Mouse (Mus musculus) embryonic facial prominence, embryonic 13.5 days (tissue): Measurements from ENCODE around the gene Vmn2r85. TPM values are rescaled to one million over a fixed set of nuclear protein-coding genes. Genes with fewer than 3 reads are reported as not detected.
"Not testable (repeated sequence)": the region's sequence is repeated elsewhere in the genome, so short reads cannot be mapped to it uniquely, and the experiment has no call there.

Experiments used
- ATAC-seq: fragments of 200-750 bp; cut with Nextera tagmentation; 2 replicates; pipeline ENCODE4 v1.8.0; 2017; ENCODE audit warnings: low read depth; ENCODE audit not compliant: insufficient number of reproducible peaks, insufficient read depth, low FRiP score, low TSS enrichment
- H3K27ac ChIP-seq: fragments of 300-500 bp; sonication (generic); 2 replicates; pipeline ENCODE4 v1.5.1; 2015; ENCODE audit warnings: moderate library complexity, mild to moderate bottlenecking, inconsistent platforms
- H3K27me3 ChIP-seq: fragments of 300-500 bp; sonication (generic); 2 replicates; pipeline ENCODE4 v1.6.1; 2015; ENCODE audit warnings: mild to moderate bottlenecking, inconsistent platforms
- H3K36me3 ChIP-seq: fragments of 300-500 bp; sonication (generic); 2 replicates; pipeline ENCODE4 v1.6.1; 2015; ENCODE audit warnings: mild to moderate bottlenecking, inconsistent platforms
- H3K4me1 ChIP-seq: fragments of 300-500 bp; sonication (generic); 2 replicates; pipeline ENCODE4 v1.6.1; 2015; ENCODE audit warnings: inconsistent platforms
- H3K4me2 ChIP-seq: fragments of 300-500 bp; sonication (generic); 2 replicates; pipeline ENCODE4 v1.6.1; 2015; ENCODE audit warnings: moderate library complexity, mild to moderate bottlenecking, inconsistent platforms
- H3K4me3 ChIP-seq: fragments of 300-500 bp; sonication (generic); 2 replicates; pipeline ENCODE4 v1.5.1; 2015; ENCODE audit warnings: mild to moderate bottlenecking, inconsistent platforms
- H3K9ac ChIP-seq: fragments of 300-500 bp; sonication (generic); 2 replicates; pipeline ENCODE4 v1.6.1; 2015; ENCODE audit warnings: mild to moderate bottlenecking, inconsistent platforms
- H3K9me3 ChIP-seq: fragments of 300-500 bp; sonication (generic); 2 replicates; pipeline ENCODE4 v1.6.1; 2016; ENCODE audit warnings: inconsistent platforms
- WGBS: fragments of 180-500 bp; shearing (Covaris S2); methylation state at CpG from one replicate; pipeline ENCODE4 v1.1.7; 2015; ENCODE audit warnings: mixed read lengths; 5-methylcytosine and 5-hydroxymethylcytosine counted together
- polyA plus RNA-seq: library from polyadenylated mRNA; unstranded; fragments of >200 nt; fragmentation: Nextera tagmentation; extraction: Ambion mirVana; gene quantifications from 2 replicates; pipeline ENCODE4 v1.2.1, GENCODE M21; 2015

Gene Vmn2r85
- not detected in 2 replicates for polyA plus RNA-seq

DNA sequence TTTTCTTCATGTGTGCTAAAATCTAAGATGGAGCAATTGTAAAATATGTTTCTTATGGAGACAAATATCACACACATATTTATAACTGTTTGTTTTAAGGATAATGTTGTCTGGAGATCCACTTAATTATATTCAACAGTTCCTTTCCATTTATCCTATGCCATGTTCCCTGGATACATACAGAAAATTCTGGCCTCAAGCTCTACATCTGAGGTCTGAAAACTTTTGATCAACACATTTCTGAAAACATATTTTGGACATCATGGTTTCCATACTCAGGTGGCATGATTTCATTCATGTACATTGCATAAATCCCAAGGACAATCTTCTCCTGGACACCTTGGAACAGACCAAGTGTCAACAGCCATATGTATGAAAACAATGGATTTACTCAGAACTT is at the start of gene Vmn2r85:
Vmn2r85 (minus strand) TSS at position 101 of the 400 bp plus-strand sequence.
- H3K9ac ChIP-seq, ATAC-seq, H3K4me1 ChIP-seq, H3K36me3 ChIP-seq, H3K27me3 ChIP-seq, H3K27ac ChIP-seq, H3K4me2 ChIP-seq, H3K9me3 ChIP-seq, H3K4me3 ChIP-seq: not testable (repeated sequence)

DNA sequence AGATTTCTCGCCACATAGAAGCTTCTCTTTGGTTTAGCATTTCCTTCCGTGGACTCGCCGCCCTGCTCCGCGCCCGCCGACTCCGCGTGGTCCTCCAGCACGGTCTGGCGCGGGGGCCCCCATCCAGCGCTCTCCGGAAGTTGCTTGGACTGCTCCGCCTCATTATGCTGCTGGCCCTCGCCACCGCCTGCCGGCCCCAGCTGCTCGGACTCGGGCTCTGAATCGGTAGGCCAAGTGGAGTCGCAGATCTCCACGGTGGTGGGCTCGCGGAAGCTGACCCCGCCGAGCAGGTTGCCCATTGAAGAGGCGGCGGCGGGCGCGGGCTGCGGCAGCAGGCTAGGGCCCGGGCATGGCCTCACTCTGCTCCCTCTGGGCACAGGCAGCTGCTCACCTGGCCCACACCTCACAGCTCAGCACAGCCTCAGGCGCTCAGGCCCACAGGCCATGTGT is 40.8 kb upstream of the Vmn2r85 start:
- WGBS, result 6% methylated on average over 36 of the region's 36 CpGs
- H3K9me3 ChIP-seq, result no peaks in the 10 kb centered on the region
- H3K4me2 ChIP-seq, result peak overlapping the region; percentile 90
- H3K27ac ChIP-seq, result no peak overlapping the region
- H3K4me3 ChIP-seq, result peak overlapping the region; percentile 56
- no peaks in the 10 kb centered on the region for H3K27me3 ChIP-seq
- peak overlapping the region; percentile 71 for H3K9ac ChIP-seq
- ATAC-seq, result peak; percentile 84
- no peaks in the 10 kb centered on the region for H3K36me3 ChIP-seq
- no peaks in the 10 kb centered on the region for H3K4me1 ChIP-seq

DNA sequence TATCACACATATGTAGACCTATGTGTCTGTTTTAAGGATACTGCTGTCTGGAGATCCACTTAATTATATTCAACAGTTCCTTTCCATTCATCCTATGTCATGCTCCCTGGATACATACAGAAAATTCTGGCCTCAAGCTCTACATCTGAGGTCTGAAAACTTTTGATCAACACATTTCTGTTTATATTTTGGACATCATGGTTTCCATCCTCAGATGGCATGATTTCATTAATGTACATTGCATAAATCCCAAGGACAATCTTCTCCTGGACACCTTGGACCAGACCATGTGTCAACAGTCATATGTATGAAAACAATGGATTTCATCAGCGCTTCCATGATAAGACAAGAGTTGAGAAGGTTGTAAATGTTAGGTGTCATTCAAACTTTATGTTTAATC is 26.4 kb upstream of the Vmn2r85 start, which contains the start of gene Vmn2r86:
Vmn2r86 (minus strand) TSS at position 101 of the 400 bp plus-strand sequence.
- not testable (repeated sequence) for H3K9ac ChIP-seq, H3K36me3 ChIP-seq, ATAC-seq, H3K9me3 ChIP-seq, H3K4me2 ChIP-seq, H3K4me3 ChIP-seq, H3K4me1 ChIP-seq, H3K27me3 ChIP-seq, H3K27ac ChIP-seq
- 83% methylated on average over 1 of the region's 1 CpGs for WGBS

DNA sequence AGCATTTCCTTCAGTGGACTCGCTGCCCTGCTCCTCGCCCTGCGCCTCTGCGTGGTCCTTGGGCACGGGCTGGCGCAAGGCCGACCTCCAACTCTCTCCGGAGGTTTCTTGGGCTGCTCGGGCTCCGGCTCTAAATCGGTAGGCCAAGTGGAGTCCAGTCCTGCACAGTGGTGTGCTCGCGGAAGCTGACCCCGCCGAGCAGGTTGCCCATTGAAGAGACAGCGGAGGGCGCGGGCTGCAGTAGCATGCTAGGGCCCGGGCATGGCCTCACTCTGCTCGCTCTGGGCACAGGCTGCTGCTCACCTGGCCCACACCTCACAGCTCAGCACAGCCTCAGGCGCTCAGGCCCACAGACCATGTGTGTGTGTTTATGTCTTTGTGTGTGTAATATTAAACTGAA is 15.3 kb upstream of the Vmn2r85 start:
- no peak overlapping the region for H3K27ac ChIP-seq
- no peak overlapping the region for H3K9ac ChIP-seq
- no peaks in the 10 kb centered on the region for H3K27me3 ChIP-seq
- H3K9me3 ChIP-seq, result no peaks in the 10 kb centered on the region
- H3K4me3 ChIP-seq, result no peak overlapping the region
- no peaks in the 10 kb centered on the region for H3K36me3 ChIP-seq
- 90% methylated on average over 21 of the region's 21 CpGs for WGBS
- H3K4me2 ChIP-seq, result no peak overlapping the region
- H3K4me1 ChIP-seq, result no peaks in the 10 kb centered on the region
- peak; percentile 37; the same call in 1 of the 2 replicates for ATAC-seq

DNA sequence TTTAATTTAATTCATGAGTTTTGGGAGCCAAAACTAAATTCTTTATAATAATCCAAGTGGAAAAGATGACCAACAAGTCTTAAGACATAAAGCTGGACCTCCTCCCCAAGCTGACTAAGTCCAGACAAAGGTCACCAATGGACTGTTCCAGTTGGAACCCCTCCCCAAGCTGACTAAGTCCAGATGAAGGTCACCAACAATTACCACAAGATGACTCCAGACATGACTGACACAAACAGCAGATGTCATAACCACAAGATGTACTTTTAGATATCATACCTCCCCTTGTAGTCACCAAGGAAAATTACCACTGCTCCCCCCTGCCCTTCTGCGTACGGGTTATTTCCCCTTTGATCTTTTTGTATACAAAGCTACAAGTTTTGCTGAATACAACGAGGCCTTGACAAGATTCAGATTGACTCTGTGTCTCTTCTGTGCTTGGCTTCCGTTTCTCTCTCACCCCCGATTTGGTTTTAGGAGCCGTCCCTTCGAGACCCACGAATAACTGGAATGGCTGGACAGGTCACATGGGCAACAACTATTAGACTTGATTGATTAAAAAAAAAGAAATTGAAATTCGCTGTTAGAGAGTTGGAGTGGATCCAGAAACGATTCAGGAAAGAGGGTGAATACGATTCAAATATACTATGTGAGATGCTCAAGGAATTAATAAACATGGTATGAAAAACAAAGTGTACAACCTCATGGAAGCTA is 4.8 kb upstream of the Vmn2r85 start:
- not testable (repeated sequence) for ATAC-seq

DNA sequence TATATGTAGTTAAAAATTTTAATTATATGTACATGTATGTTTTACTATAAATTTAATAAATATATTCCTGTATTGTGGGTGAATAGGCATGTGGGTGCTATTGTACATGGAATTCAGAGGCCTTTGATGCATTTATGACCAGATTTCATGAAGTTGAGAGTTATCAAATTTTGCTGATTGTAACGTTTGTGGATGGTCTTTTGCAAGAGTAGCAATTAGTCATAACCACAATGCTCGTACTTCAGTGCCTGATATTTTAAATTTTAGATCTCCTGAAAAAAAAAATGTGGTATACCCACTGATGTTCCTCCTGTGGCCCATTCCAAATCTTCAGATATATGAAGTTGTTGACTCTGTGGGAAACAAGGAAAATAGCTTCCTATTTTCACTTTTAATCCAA is 7.1 kb downstream of the Vmn2r85 start:
- 61% methylated on average over 2 of the region's 2 CpGs for WGBS
- H3K27ac ChIP-seq, H3K27me3 ChIP-seq, H3K9me3 ChIP-seq, H3K4me3 ChIP-seq, H3K36me3 ChIP-seq, ATAC-seq, H3K9ac ChIP-seq, H3K4me1 ChIP-seq, H3K4me2 ChIP-seq: not testable (repeated sequence)

More for the DNA sequence above, 4.8 kb upstream of the Vmn2r85 start:
- H3K27ac ChIP-seq, H3K4me2 ChIP-seq, H3K27me3 ChIP-seq, H3K9ac ChIP-seq, H3K4me3 ChIP-seq, H3K9me3 ChIP-seq, H3K4me1 ChIP-seq, H3K36me3 ChIP-seq: not testable (repeated sequence)
- WGBS, result 82% methylated on average over 11 of the region's 11 CpGs

DNA sequence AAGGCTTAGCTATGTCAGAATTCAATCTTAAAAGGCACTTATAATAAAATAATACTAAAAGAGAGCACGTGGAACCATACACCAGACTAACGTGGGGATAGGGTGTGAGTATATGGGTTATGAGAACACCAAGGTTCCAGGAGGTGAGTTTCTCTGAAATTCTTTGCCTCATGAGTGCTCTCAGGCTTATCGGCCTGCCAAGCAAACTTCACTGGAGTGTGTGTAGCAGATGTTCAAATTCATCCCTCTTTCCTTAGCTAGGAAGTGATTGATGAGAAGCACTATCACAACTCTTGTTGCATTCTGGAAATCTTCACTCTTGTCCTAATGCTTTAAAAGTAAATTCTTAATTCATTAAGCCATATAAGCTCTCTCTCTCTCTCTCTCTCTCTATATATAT is 9.1 kb downstream of the Vmn2r85 start:
- Histone ChIP-seq H3K9ac (no peak overlapping the region), H3K27me3 (no peaks in the 10 kb centered on the region), H3K36me3 (no peaks in the 10 kb centered on the region), H3K4me2 (no peak overlapping the region), H3K4me1 (no peaks in the 10 kb centered on the region), H3K4me3 (no peak overlapping the region), H3K27ac (no peak overlapping the region), H3K9me3 (no peaks in the 10 kb centered on the region)
- WGBS, result 76% methylated on average over 3 of the region's 3 CpGs
- ATAC-seq, result no peak

DNA sequence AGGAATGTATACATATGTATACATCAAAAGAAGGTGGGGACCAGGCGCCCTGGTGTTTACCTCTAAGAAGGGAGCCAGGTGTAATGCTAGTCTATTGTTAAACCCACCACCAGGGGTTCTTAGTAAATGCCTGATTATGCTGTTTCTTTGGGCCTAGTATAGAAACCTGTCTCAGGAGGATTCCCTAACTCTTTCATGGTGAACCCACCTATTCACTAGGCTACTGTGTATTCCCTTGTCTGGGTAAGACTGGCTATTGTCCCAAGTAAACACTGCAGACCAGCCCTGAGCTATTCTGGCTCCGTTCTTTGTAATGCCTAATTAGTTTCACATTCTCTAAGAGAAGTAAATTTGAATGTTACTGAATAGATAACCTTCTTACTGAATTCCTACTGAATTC is 9.5 kb downstream of the Vmn2r85 start:
- not testable (repeated sequence) for H3K27ac ChIP-seq, H3K9me3 ChIP-seq, H3K36me3 ChIP-seq, ATAC-seq, H3K4me3 ChIP-seq, H3K4me1 ChIP-seq, H3K9ac ChIP-seq, H3K27me3 ChIP-seq, H3K4me2 ChIP-seq
- 55% methylated on average over 2 of the region's 2 CpGs for WGBS

DNA sequence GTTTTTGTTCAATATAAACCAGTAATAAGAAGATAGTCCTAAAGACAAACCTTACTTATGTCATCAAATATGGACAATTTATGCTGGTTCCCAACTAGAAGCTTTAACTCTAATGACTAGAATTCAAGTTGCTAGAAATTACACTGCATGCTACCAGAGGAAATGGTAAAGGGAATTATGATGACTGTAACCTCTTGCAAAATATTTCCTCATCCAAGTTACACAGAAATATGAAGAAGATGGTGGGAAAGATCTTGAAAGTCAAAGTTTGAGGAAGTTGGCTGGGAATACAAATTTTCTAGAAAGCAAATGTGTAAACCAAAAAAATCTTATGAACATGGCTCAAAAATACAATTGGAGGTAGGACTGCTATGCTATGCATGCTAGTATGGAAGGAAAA is 13.2 kb downstream of the Vmn2r85 start:
- not testable (repeated sequence) for H3K27me3 ChIP-seq, H3K4me2 ChIP-seq, H3K36me3 ChIP-seq, H3K27ac ChIP-seq, H3K9ac ChIP-seq, H3K9me3 ChIP-seq, H3K4me3 ChIP-seq, H3K4me1 ChIP-seq, ATAC-seq

DNA sequence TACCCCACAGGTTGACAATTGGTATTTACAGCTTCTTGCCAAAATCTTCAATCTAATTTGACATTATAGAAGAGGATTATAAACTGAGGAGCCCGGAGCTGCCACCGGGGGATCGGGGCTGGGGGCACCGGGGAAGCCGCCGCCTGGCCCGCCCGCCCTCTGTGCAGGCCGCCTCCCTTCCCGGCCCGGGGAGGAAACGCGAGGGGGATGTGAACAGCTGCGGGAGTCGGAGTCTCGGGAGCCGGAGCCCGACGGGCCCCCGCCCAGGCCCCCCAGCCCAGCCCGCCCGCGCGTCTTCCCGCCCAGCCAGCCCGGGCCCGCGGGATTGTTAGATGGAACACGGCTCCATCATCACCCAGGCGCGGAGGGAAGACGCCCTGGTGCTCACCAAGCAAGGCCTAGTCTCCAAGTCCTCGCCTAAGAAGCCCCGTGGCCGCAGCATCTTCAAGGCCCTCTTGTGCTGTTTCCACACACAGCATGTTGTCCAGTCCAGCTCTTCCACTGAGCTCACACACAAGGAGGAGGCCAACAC is 17.3 kb downstream of the Vmn2r85 start:
- not testable (repeated sequence) for ATAC-seq, H3K36me3 ChIP-seq
- 79% methylated on average over 35 of the region's 35 CpGs for WGBS

DNA sequence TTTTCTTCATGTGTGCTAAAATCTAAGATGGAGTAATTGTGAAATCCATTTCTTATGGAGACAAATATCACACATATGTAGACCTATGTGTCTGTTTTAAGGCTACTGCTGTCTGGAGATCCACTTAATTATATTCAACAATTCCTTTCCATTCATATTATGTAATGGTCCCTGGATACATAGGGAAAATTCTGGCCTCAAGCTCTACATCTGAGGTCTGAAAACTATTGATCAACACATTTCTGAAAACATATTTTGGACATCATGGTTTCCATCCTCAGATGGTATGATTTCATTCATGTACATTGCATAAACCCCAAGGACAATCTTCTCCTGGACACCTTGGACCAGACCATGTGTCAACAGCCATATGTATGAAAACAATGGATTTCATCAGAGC is 35.3 kb downstream of the Vmn2r85 start, which contains the start of gene Vmn2r84:
Vmn2r84 (minus strand) TSS at position 101 of the 400 bp plus-strand sequence.
- H3K27ac ChIP-seq, result no peak within 1 kb of the TSS
- no peaks in the 10 kb centered on the region for H3K36me3 ChIP-seq
- no peaks in the 10 kb centered on the region for H3K4me1 ChIP-seq
- H3K9ac ChIP-seq, result no peak within 1 kb of the TSS
- H3K4me3 ChIP-seq, result no peak within 1 kb of the TSS
- H3K27me3 ChIP-seq, result no peaks in the 10 kb centered on the region
- ATAC-seq, result no peak
- no peak within 1 kb of the TSS for H3K4me2 ChIP-seq
- no peaks in the 10 kb centered on the region for H3K9me3 ChIP-seq

More for the DNA sequence above, 17.3 kb downstream of the Vmn2r85 start:
- H3K9me3 ChIP-seq, H3K9ac ChIP-seq, H3K27ac ChIP-seq, H3K27me3 ChIP-seq, H3K4me3 ChIP-seq, H3K4me1 ChIP-seq, H3K4me2 ChIP-seq: not testable (repeated sequence)

DNA sequence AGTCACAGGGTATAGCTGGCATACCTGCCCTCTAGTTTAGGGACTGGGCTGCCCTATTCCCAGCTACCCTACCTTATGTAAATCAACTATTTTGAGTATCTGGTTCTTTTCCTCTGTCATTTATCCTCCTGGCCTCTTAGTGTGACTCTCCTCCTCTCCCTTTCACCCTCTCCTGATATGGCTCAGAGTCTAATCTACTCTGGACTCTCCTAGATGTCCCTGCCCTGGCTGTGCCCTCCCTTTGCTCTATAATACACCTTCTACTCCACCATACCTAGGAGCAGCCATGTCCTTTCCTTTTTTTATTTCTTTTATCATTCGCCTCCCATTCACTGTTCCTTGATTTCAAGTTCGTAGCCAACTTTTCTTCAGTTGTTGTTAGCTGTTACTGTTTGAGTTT is 54.4 kb downstream of the Vmn2r85 start:
- no peaks in the 10 kb centered on the region for H3K27me3 ChIP-seq
- no peak overlapping the region for H3K4me2 ChIP-seq
- H3K4me3 ChIP-seq, result no peak overlapping the region
- 90% methylated on average over 2 of the region's 2 CpGs for WGBS
- no peak overlapping the region for H3K9ac ChIP-seq
- H3K4me1 ChIP-seq, result no peaks in the 10 kb centered on the region
- ATAC-seq, result no peak
- no peaks in the 10 kb centered on the region for H3K9me3 ChIP-seq
- no peaks in the 10 kb centered on the region for H3K36me3 ChIP-seq
- no peak overlapping the region for H3K27ac ChIP-seq
